Mouse (Mus musculus) liver, embryonic 18 days (tissue): Measurements from ENCODE around the gene Cpox. TPM values are rescaled to one million over a fixed set of nuclear protein-coding genes. Genes with fewer than 3 reads are reported as not detected.

Source experiments
- polyA plus RNA-seq: library from polyadenylated mRNA; depleted of rRNA; stranded (reverse); fragments of >200 nt; gene quantifications from 2 replicates; pipeline ENCODE4 v1.2.3, GENCODE M21; 2012; rRNA removed

Gene Cpox
- 157 and 174 TPM in 2 replicates for polyA plus RNA-seq

GRCm38 (mm10) chr16:58669917-58670630, at the start of gene Cpox:
TSS of gene Cpox (plus strand) at chr16:58670292.

GRCm38 (mm10) chr16:58638689-58639175, 31.4 kb upstream of the Cpox start, which contains the start of gene E330017A01Rik:
TSS of gene E330017A01Rik (minus strand) at chr16:58638739.

GRCm38 (mm10) chr16:58718666-58719120, 48.6 kb downstream of the Cpox start, which contains the start of gene Gpr15:
TSS of gene Gpr15 (minus strand) at chr16:58719070.

GRCm38 (mm10) chr16:58727477-58728131, 57.5 kb downstream of the Cpox start, which contains the start of gene Cldnd1:
TSS of gene Cldnd1 (plus strand) at chr16:58727910.

GRCm38 (mm10) chr16:58763076-58763475, 93.0 kb downstream of the Cpox start, which contains the start of gene Olfr172:
TSS of gene Olfr172 (minus strand) at chr16:58763176.

Other genes with a start within 250 kb of the Cpox start
- gene St3gal6, start 146.0 kb upstream of the Cpox start, polyA plus RNA-seq = 6.7 and 7.3 TPM in 2 replicates
- not detected in 2 replicates for gene Gm813, start 53.3 kb upstream of the Cpox start, polyA plus RNA-seq
- not detected in 2 replicates for gene E330017A01Rik, start 31.6 kb upstream of the Cpox start, polyA plus RNA-seq
- gene Gpr15, start 48.8 kb downstream of the Cpox start, polyA plus RNA-seq = 0.14 and 0.16 TPM in 2 replicates
- 16.7 and 17.5 TPM in 2 replicates for gene Cldnd1, start 57.6 kb downstream of the Cpox start, polyA plus RNA-seq
- gene Olfr172, start 92.9 kb downstream of the Cpox start, polyA plus RNA-seq = not detected in 2 replicates
- not detected in 2 replicates for gene Olfr173, start 130.0 kb downstream of the Cpox start, polyA plus RNA-seq
- gene Olfr175-ps1, start 156.5 kb downstream of the Cpox start, polyA plus RNA-seq = not detected in 2 replicates
- gene Olfr177, start 204.5 kb downstream of the Cpox start, polyA plus RNA-seq = not detected in 2 replicates
- gene Olfr178, start 221.8 kb downstream of the Cpox start, polyA plus RNA-seq = not detected in 2 replicates